Mouse (Mus musculus) ES-E14 (cell line): ENCODE results near the gene Peli1.

Experiments used
- CHD2 ChIP-seq: IDR thresholded peaks from 2 replicates; pipeline ENCODE4 v1.6.1; 2014; ENCODE audit warnings: mild to moderate bottlenecking, low read depth, low read length, inconsistent platforms
- MAFK ChIP-seq: IDR thresholded peaks from 2 replicates; pipeline ENCODE4 v1.6.1; 2014; ENCODE audit warnings: mild to moderate bottlenecking, low read depth, low read length, inconsistent platforms; ENCODE audit not compliant: insufficient read depth

DNA sequence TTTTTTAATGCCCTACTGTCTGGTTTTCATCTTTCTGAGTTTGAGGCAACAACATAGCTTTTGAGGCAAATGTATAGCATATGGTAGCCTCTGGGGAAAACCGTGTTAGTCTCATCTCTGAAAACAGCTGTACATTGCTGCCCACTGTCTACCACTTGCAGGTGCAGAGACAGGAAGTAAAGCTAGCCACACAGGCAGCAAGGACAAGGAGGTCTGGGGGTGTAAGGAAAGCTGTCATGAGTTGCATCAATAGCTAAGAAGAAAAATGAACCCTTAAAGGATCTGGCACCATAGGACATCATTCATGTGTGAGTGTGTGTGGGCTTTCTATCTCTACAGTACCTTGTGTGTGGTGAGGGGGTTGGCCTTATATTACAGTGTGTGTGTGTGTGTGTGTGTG is 89.6 kb downstream of the Peli1 start:
- no peak for TF ChIP-seq CHD2
- no peak for TF ChIP-seq MAFK
